Mouse (Mus musculus) brain, adult 2 months (tissue): ENCODE measurements around the gene C2cd3.

ENCODE experiments used
- DNase-seq: peaks from one replicate; pipeline ENCODE4 v3.0.0; 2011; ENCODE audit warnings: low read depth, low spot score

The C2cd3 gene

GRCm38 (mm10) chr7:100497402-100497801 lies 125.4 kb downstream of the C2cd3 start:
- DNase-seq, result no peak

GRCm38 (mm10) chr7:100497982-100498381 lies 125.9 kb downstream of the C2cd3 start:
- DNase-seq, result no peak

GRCm38 (mm10) chr7:100499465-100499864 lies 127.4 kb downstream of the C2cd3 start:
- DNase-seq, result no peak

- DNase-seq, result no peak
Observed at GRCm38 (mm10) chr7:100500276-100500977, 128.4 kb downstream of the C2cd3 start.

- DNase-seq, result no peak
Observed at GRCm38 (mm10) chr7:100501027-100501843, 129.2 kb downstream of the C2cd3 start.

GRCm38 (mm10) chr7:100501844-100502373 lies 129.9 kb downstream of the C2cd3 start:
- DNase-seq, result no peak

GRCm38 (mm10) chr7:100502374-100502922 lies 130.4 kb downstream of the C2cd3 start:
- DNase-seq, result no peak

GRCm38 (mm10) chr7:100503076-100503475 lies 131.0 kb downstream of the C2cd3 start:
- DNase-seq, result no peak

- DNase-seq, result no peak
Observed at GRCm38 (mm10) chr7:100504740-100505487, 132.9 kb downstream of the C2cd3 start.

GRCm38 (mm10) chr7:100506494-100506893 lies 134.5 kb downstream of the C2cd3 start:
- no peak for DNase-seq

- no peak for DNase-seq
Observed at GRCm38 (mm10) chr7:100508670-100509069, 136.6 kb downstream of the C2cd3 start.

- DNase-seq, result no peak
Observed at GRCm38 (mm10) chr7:100511602-100512001, 139.6 kb downstream of the C2cd3 start.

- DNase-seq, result peak; percentile 52
Observed at GRCm38 (mm10) chr7:100514573-100514972, 142.5 kb downstream of the C2cd3 start, which contains the start of gene Dnajb13. Gene Dnajb13, minus strand, starts transcription at chr7:100514960.
